Mouse (Mus musculus) ES-Bruce4 (cell line): ENCODE data around the gene Nedd4.

Source experiments
- CTCF ChIP-seq: IDR thresholded peaks from one replicate; pipeline ENCODE4 v1.8.1; 2011; ENCODE audit warnings: low read depth, low read length
- EP300 ChIP-seq: IDR thresholded peaks from 2 replicates; pipeline ENCODE4 v1.6.1; 2011; ENCODE audit warnings: low read depth, low read length; ENCODE audit not compliant: insufficient read depth
- POLR2A ChIP-seq: IDR thresholded peaks from one replicate; pipeline ENCODE4 v1.8.1; 2011; ENCODE audit warnings: low read length; ENCODE audit not compliant: insufficient read depth

DNA sequence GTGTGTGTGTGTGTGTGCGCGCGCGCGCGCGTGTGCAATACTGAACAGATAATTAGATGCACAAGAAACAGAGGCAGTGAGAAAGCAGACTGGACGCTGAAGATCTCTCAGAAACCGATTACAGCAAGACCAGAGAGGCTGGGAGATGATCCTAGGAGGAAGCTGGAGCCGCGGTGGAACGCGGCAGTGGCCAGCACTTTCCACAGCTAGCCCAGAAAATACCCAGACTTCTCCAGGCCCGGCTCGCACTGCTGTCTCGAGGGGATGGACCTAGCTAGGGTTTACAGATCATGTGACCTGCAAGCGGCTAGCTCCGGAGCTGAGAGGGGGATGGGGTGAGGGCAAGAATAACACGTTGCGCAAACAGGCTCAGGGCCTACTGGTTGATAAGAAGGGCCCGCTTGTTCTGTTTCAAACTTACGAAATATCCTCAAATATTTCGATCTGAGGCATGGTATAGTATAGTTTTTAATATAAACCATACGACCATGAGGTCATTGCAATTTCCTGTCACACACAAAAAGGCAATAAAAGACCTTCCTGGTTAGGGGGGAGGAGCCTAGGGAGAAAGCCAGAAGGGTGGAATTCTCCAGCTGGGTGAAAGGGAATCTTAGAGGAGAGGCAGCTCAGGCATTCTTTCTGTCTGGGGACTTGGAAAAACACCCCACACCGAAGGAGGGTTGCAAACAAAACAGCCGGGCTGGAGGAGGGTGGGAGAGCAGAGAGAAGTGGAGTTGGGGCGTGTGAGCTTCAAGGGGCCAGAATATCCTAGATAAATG, 22.1 kb upstream of the Nedd4 start:
- TF ChIP-seq CTCF (no peak), POLR2A (peak; percentile 49), EP300 (peak; percentile 79; the same call in 1 of the 2 replicates)
